Mouse (Mus musculus): ENCODE data around the gene March11. TPM values are rescaled to one million over a fixed set of nuclear protein-coding genes. Genes with fewer than 3 reads are reported as not detected.

Gene March11
- total and polyA plus RNA-seq, 3 experiments: not detected

GRCm38 (mm10) chr15:26396556-26396955, 87.7 kb downstream of the March11 start:
- no peak overlapping the region for H3K27ac ChIP-seq (ENCODE audit: insufficient read depth, low read depth)
- no peaks in the 10 kb centered on the region for H3K27me3 ChIP-seq (replicated peaks)
- H3K79me2 ChIP-seq (replicated peaks; ENCODE audit: control insufficient read depth, extremely low read depth, insufficient read depth, poor library complexity, severe bottlenecking): no peaks in the 10 kb centered on the region
- in situ Hi-C loops (cut with MboI; ENCODE audit: low pct_ligation_motif_present, low pct_unique_long_range_greater_than_20kb, low sequenced_read_pairs) (no loop called here), dilution Hi-C loops (cut with MboI; ENCODE audit: extremely low pct_ligation_motif_present, extremely low pct_unique_long_range_greater_than_20kb, low sequenced_read_pairs) (no loop called here)
- no peaks in the 10 kb centered on the region for H3K36me3 ChIP-seq (replicated peaks in 1 of 2; ENCODE audit: control insufficient read depth in 1 of 2, insufficient read depth in 1 of 2, low read length in 1 of 2)
- no peak overlapping the region for H3K4me3 ChIP-seq (replicated peaks in 1 of 3; ENCODE audit: low read depth in 2 of 3, low read length in 2 of 3, poor library complexity in 1 of 3)
- H3K9me3 ChIP-seq (replicated peaks; ENCODE audit: low read length): no peaks in the 10 kb centered on the region
- H3K4me1 ChIP-seq (ENCODE audit: control insufficient read depth in 1 of 2, insufficient read depth in 2 of 2): peaks cover 5 to 38% of the 10 kb centered on the region in 2 experiments; a peak in 3 of 4 replicates
- H3K9ac ChIP-seq (ENCODE audit: insufficient read depth, low read depth): no peak overlapping the region
- TF ChIP-seq POLR2A (IDR thresholded peaks at IDR 0.05; ENCODE audit: low read depth, low read length) (no peak), USF1 (IDR thresholded peaks at IDR 0.05; ENCODE audit: low read depth, low read length) (no peak), TCF12 (IDR thresholded peaks at IDR 0.05; ENCODE audit: low read depth, low read length) (no peak), MEF2A (IDR thresholded peaks at IDR 0.05; ENCODE audit: borderline replicate concordance, low read depth, low read length) (no peak), GABPA (IDR thresholded peaks at IDR 0.05; ENCODE audit: insufficient replicate concordance, low read depth, low read length) (no peak), MAX (IDR thresholded peaks at IDR 0.05; ENCODE audit: low read length) (no peak), SMC3 (IDR thresholded peaks at IDR 0.05; ENCODE audit: low read depth, low read length) (no peak), ZKSCAN1 (IDR thresholded peaks at IDR 0.05; ENCODE audit: borderline replicate concordance, low read depth, low read length) (no peak), PAX5 (IDR thresholded peaks at IDR 0.05; ENCODE audit: low read length) (no peak), JUN (IDR thresholded peaks at IDR 0.05; ENCODE audit: insufficient read depth, low read depth, low read length) (no peak), ZMIZ1 (IDR thresholded peaks at IDR 0.05; ENCODE audit: low read depth, low read length) (no peak), CHD1 (IDR thresholded peaks at IDR 0.05; ENCODE audit: low read depth, low read length) (no peak), CTCF (conservative IDR thresholded peaks at IDR 0.05 in 1 of 2, IDR thresholded peaks at IDR 0.05 in 1 of 2; ENCODE audit: low read depth in 2 of 2, low read length in 2 of 2) (no peak), UBTF (IDR thresholded peaks at IDR 0.05; ENCODE audit: low read depth, low read length) (no peak), RCOR1 (conservative IDR thresholded peaks at IDR 0.05; ENCODE audit: low read depth, low read length) (no peak), ZNF384 (IDR thresholded peaks at IDR 0.05; ENCODE audit: low read depth, low read length) (no peak), MXI1 (IDR thresholded peaks at IDR 0.05; ENCODE audit: low read depth, low read length) (no peak), ZC3H11A (IDR thresholded peaks at IDR 0.05; ENCODE audit: low read depth, low read length) (no peak)
- H3K4me2 ChIP-seq (ENCODE audit: insufficient read depth, low read depth, poor library complexity, severe bottlenecking): peak overlapping the region; percentile 38; the same call in 1 of the 2 replicates
- DNase-seq (ENCODE audit: extremely low read depth): no peak

GRCm38 (mm10) chr15:26425284-26425683, 116.4 kb downstream of the March11 start:
- H3K27ac ChIP-seq (ENCODE audit: insufficient read depth, low read depth): no peak overlapping the region

More at GRCm38 (mm10) chr15:26425284-26425683, 116.4 kb downstream of the March11 start:
- H3K9ac ChIP-seq (ENCODE audit: insufficient read depth, low read depth): no peak overlapping the region
- DNase-seq (ENCODE audit: extremely low read depth): peak; percentile 31
- H3K4me2 ChIP-seq (ENCODE audit: insufficient read depth, low read depth, poor library complexity, severe bottlenecking): peak overlapping the region; percentile 8; the same call in 1 of the 2 replicates
- no peaks in the 10 kb centered on the region for H3K27me3 ChIP-seq (replicated peaks)
- H3K4me1 ChIP-seq (ENCODE audit: control insufficient read depth in 1 of 2, insufficient read depth in 2 of 2): peaks cover 0 to 11% of the 10 kb centered on the region in 2 experiments; a peak in 2 of 4 replicates
- dilution Hi-C loops (cut with MboI; ENCODE audit: extremely low pct_ligation_motif_present, extremely low pct_unique_long_range_greater_than_20kb, low sequenced_read_pairs): no loop called here
- H3K4me3 ChIP-seq (replicated peaks in 1 of 3; ENCODE audit: low read depth in 2 of 3, low read length in 2 of 3, poor library complexity in 1 of 3): no peak overlapping the region
- H3K79me2 ChIP-seq (replicated peaks; ENCODE audit: control insufficient read depth, extremely low read depth, insufficient read depth, poor library complexity, severe bottlenecking): no peaks in the 10 kb centered on the region
- in situ Hi-C loops (cut with MboI; ENCODE audit: low pct_ligation_motif_present, low pct_unique_long_range_greater_than_20kb, low sequenced_read_pairs): no loop called here
- TF ChIP-seq USF2 (conservative IDR thresholded peaks at IDR 0.05; ENCODE audit: low read depth, low read length) (no peak), MAZ (IDR thresholded peaks at IDR 0.05; ENCODE audit: low read depth, low read length) (no peak), SIN3A (IDR thresholded peaks at IDR 0.05; ENCODE audit: low read length) (no peak), BHLHE40 (IDR thresholded peaks at IDR 0.05; ENCODE audit: low read depth, low read length) (0 out of 2 replicates have a peak, but pooled peaks have one; percentile 13), IRF4 (IDR thresholded peaks at IDR 0.05; ENCODE audit: low read depth, low read length) (peak; percentile 45; the same call in 1 of the 2 replicates), ETS1 (conservative IDR thresholded peaks at IDR 0.05; ENCODE audit: low read depth, low read length) (peak; percentile 53), JUND (conservative IDR thresholded peaks at IDR 0.05; ENCODE audit: low read depth, low read length) (peak; percentile 87), MXI1 (IDR thresholded peaks at IDR 0.05; ENCODE audit: low read depth, low read length) (no peak), EP300 (IDR thresholded peaks at IDR 0.05; ENCODE audit: low read length) (peak; percentile 89), ZNF384 (IDR thresholded peaks at IDR 0.05; ENCODE audit: low read depth, low read length) (peak; percentile 90), JUN (IDR thresholded peaks at IDR 0.05; ENCODE audit: insufficient read depth, low read depth, low read length) (peak; percentile 80), MEF2A (IDR thresholded peaks at IDR 0.05; ENCODE audit: borderline replicate concordance, low read depth, low read length) (peak; percentile 31; the same call in 1 of the 2 replicates), NRF1 (IDR thresholded peaks at IDR 0.05; ENCODE audit: low read depth, low read length) (no peak), POLR2AphosphoS2 (IDR thresholded peaks at IDR 0.05; ENCODE audit: low read depth, low read length) (no peak)
- no peaks in the 10 kb centered on the region for H3K9me3 ChIP-seq (replicated peaks; ENCODE audit: low read length)
- no peaks in the 10 kb centered on the region for H3K36me3 ChIP-seq (replicated peaks in 1 of 2; ENCODE audit: control insufficient read depth in 1 of 2, insufficient read depth in 1 of 2, low read length in 1 of 2)
